ENCODE assay signal across 16 mouse cellular contexts in the genomic region with DNA sequence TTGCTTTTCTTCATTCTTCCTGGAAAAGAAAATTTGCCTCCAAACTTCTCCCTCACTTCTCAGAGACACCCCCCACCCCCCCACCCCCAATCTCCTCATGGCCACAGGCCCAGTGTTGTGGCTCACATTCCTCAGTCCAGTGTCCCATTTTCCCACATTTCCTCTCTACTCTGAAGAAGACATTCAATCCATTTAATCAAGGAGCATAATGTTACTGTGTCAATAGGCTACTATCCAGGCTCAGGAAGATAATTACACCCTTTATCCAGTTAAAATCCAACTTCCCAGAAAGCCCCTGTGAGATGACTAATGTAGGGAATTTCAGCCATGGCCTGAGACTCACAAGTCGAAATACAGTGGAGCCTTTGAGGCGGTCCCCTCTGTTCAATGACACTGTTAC.
"Had no signal": no experiment of that assay in that cellular context is flagged by ENCODE, and none has a peak within 500 bp of the region (broad histone marks: within the 10 kb centered on the region; RNA-seq: fewer than 3 reads in every experiment).

No protein-coding gene starts in this region.

- H3K4me1 ChIP-seq: limb, embryonic 13.5 days; liver, embryonic 15.5 days had no signal

- H3K4me3 ChIP-seq: layer of hippocampus, adult 2 months; limb, embryonic 13.5 days; liver, embryonic 15.5 days; myocyte; neural tube, embryonic 15.5 days had no signal

- H3K36me3 ChIP-seq: limb, embryonic 13.5 days; liver, embryonic 15.5 days; neural tube, embryonic 15.5 days had no signal

- H3K27ac ChIP-seq: layer of hippocampus, adult 2 months; limb, embryonic 13.5 days; liver, embryonic 15.5 days; neural tube, embryonic 15.5 days had no signal

- H3K27me3 ChIP-seq: limb, embryonic 13.5 days; liver, embryonic 15.5 days; neural tube, embryonic 15.5 days had no signal

- H3K9me3 ChIP-seq: limb, embryonic 13.5 days; liver, embryonic 15.5 days had no signal

- H3K4me2 ChIP-seq: limb, embryonic 13.5 days; liver, embryonic 11.5 days; liver, embryonic 15.5 days; neural tube, embryonic 15.5 days had no signal

- DNase-seq: kidney, adult 11 months; kidney, postnatal 25 days; lung, adult 2 months; lung, postnatal 36 days; midbrain, embryonic 14.5 days; right cerebral cortex, adult 18-20 months; right cerebral cortex, postnatal 25 days; thymus, adult 2 months; thymus, postnatal 25 days had no signal

- H3K9ac ChIP-seq: limb, embryonic 13.5 days; liver, embryonic 15.5 days; neural tube, embryonic 15.5 days had no signal

- ATAC-seq: lung, postnatal 0 days had no signal
